Mouse (Mus musculus) forebrain, embryonic 11.5 days (tissue): ENCODE data around the gene Maats1. TPM values are rescaled to one million over a fixed set of nuclear protein-coding genes. Genes with fewer than 3 reads are reported as not detected.
"Not testable (repeated sequence)": the region's sequence is repeated elsewhere in the genome, so short reads cannot be mapped to it uniquely, and the experiment has no call there.

Source experiments
- ATAC-seq: fragments of 200-750 bp; cut with Nextera tagmentation; replicated peaks from 2 replicates; pipeline ENCODE4 v1.8.0; 2017; ENCODE audit warnings: moderate TSS enrichment; ENCODE audit not compliant: low FRiP score
- DNase-seq: peaks from one replicate; pipeline ENCODE4 v3.0.0-alpha.2; 2017; ENCODE audit warnings: low spot score
- H3K27ac ChIP-seq: fragments of 300-500 bp; sonication (generic); 2 replicates; pipeline ENCODE4 v1.5.1; 2014; ENCODE audit warnings: low read depth, low read length
- H3K27me3 ChIP-seq: fragments of 300-500 bp; sonication (generic); 2 replicates; pipeline ENCODE4 v1.6.1; 2014; ENCODE audit warnings: mild to moderate bottlenecking, low read length, mixed read lengths; ENCODE audit not compliant: control insufficient read depth, insufficient read depth
- H3K36me3 ChIP-seq: fragments of 300-500 bp; sonication (generic); 2 replicates; pipeline ENCODE4 v1.6.1; 2014; ENCODE audit warnings: mild to moderate bottlenecking, low read length, moderate library complexity, mixed read lengths; ENCODE audit not compliant: control insufficient read depth, insufficient read depth
- H3K4me1 ChIP-seq: fragments of 300-500 bp; sonication (generic); replicated peaks from 2 replicates; pipeline ENCODE4 v1.6.1; 2014; ENCODE audit warnings: low read length, mixed read lengths; ENCODE audit not compliant: control insufficient read depth, insufficient read depth
- H3K4me2 ChIP-seq: fragments of 300-500 bp; sonication (generic); 2 replicates; pipeline ENCODE4 v1.6.1; 2014; ENCODE audit warnings: low read depth, mild to moderate bottlenecking, low read length, moderate library complexity, mixed read lengths; ENCODE audit not compliant: severe bottlenecking
- H3K4me3 ChIP-seq: fragments of 300-500 bp; sonication (generic); 2 replicates; pipeline ENCODE4 v1.5.1; 2014; ENCODE audit warnings: low read depth, low read length
- H3K9ac ChIP-seq: fragments of 300-500 bp; sonication (generic); 2 replicates; pipeline ENCODE4 v1.6.1; 2014; ENCODE audit warnings: low read length
- H3K9me3 ChIP-seq: fragments of 300-500 bp; sonication (generic); 2 replicates; pipeline ENCODE4 v1.6.1; 2016; ENCODE audit warnings: low read length, mixed read lengths; ENCODE audit not compliant: control insufficient read depth
- WGBS: fragments of 180-500 bp; shearing (Covaris S2); extraction: QIAGEN DNeasy Blood & Tissue Kit; methylation state at CpG from one replicate; pipeline ENCODE4 v1.1.7; 2014; 5-methylcytosine and 5-hydroxymethylcytosine counted together
- polyA plus RNA-seq: library from polyadenylated mRNA; unstranded; fragments of >200 nt; fragmentation: Nextera tagmentation; extraction: Ambion mirVana; gene quantifications from 2 replicates; pipeline ENCODE4 v1.2.1, GENCODE M21; 2014

The Maats1 gene
- polyA plus RNA-seq, 1 experiment from 2014 or later, result 0.41 TPM

DNA sequence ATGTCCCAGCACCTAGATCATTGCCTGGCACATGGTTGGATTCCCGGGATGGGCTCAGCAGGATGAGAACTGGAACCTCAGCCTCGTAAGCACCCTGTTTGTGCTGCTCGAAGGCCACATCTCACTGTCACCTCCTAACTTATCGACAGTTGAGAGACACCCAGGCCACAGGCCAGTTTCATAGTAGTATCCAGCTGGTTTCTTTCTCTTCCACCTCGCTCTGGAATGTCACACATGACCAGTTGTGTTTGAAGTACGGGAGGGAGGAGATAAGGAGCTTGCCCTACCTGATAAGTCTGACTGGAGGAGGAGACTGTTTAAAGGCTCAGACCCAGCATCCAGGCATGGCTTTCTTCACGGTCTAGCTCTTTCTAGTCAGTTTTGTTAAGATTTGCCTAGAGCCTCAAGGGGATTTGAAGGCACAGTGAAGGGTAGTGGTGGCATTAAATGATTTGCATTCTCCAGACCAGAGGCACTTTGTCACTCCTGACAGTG is 8.5 kb upstream of the Maats1 start:
- Histone ChIP-seq H3K4me2 (no peak overlapping the region), H3K27me3 (no peaks in the 10 kb centered on the region), H3K9ac (no peak overlapping the region), H3K9me3 (no peaks in the 10 kb centered on the region), H3K27ac (no peak overlapping the region), H3K36me3 (peaks cover 2% of the 10 kb centered on the region; the same call in 1 of the 2 replicates), H3K4me1 (peaks cover 3% of the 10 kb centered on the region; the same call in 1 of the 2 replicates), H3K4me3 (no peak overlapping the region)
- WGBS, result 87% methylated on average over 7 of the region's 7 CpGs
- no peak for DNase-seq
- no peak for ATAC-seq

DNA sequence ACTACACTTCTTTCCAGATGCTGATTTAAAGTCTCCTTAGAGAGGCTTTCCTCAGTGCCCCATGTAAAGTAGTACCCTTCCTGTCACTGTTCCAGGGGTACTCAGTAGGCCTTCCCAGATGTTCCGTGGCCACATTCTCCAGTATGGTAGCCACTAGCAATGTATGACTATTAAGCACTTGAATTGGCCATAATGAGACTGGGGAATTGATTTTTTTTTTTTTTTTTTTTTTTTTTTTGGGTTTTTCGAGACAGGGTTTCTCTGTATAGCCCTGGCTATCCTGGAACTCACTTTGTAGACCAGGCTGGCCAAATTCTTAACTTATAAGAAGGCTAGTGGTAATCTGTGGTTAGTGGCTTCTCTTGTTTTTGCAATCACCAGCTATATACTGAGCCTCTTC is 7.9 kb upstream of the Maats1 start:
- H3K27ac ChIP-seq, result no peak overlapping the region
- no peak overlapping the region for H3K4me3 ChIP-seq
- WGBS, result 92% methylated on average over 2 of the region's 2 CpGs
- ATAC-seq, result no peak
- peaks cover 3% of the 10 kb centered on the region; the same call in 1 of the 2 replicates for H3K4me1 ChIP-seq
- peaks cover 2% of the 10 kb centered on the region; the same call in 1 of the 2 replicates for H3K36me3 ChIP-seq
- H3K9ac ChIP-seq, result no peak overlapping the region
- DNase-seq, result no peak
- no peak overlapping the region for H3K4me2 ChIP-seq
- no peaks in the 10 kb centered on the region for H3K27me3 ChIP-seq
- H3K9me3 ChIP-seq, result no peaks in the 10 kb centered on the region

GRCm38 (mm10) chr16:38348217-38348761 is 6.3 kb upstream of the Maats1 start:
- H3K4me1 ChIP-seq, result peaks cover 3% of the 10 kb centered on the region; the same call in 1 of the 2 replicates
- no peaks in the 10 kb centered on the region for H3K27me3 ChIP-seq
- no peak overlapping the region for H3K4me3 ChIP-seq
- ATAC-seq (no peak), DNase-seq (no peak)
- 94% methylated on average over 9 of the region's 9 CpGs for WGBS
- H3K36me3 ChIP-seq, result peaks cover 2% of the 10 kb centered on the region; the same call in 1 of the 2 replicates
- no peak overlapping the region for H3K9ac ChIP-seq
- no peaks in the 10 kb centered on the region for H3K9me3 ChIP-seq
- no peak overlapping the region for H3K4me2 ChIP-seq
- no peak overlapping the region for H3K27ac ChIP-seq

DNA sequence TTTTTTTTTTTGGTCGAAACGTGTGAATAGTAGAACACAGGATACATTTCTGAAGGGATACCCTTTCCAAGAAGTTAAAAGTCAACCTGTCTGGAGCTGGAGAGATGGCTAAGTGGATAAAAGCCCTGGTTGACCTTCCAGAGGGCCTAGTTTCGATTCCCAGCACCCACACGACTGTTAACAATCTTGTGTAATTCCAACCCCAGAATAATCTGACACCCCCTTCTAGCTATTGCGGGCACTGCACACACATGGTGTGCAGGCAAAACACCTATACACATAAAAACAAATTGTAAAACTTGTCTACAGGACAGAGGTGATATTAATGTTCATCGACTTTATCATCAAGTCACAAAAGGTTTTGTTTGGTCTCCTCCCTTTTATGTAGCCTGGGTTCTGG is 5.6 kb upstream of the Maats1 start:
- peak overlapping the region; percentile 74; the same call in 1 of the 2 replicates for H3K9ac ChIP-seq

GRCm38 (mm10) chr16:38346529-38347325 is 4.8 kb upstream of the Maats1 start, which contains the start of the genes Cox17 and Gm21987:
TSS of gene Cox17 (plus strand) at chr16:38346991.
TSS of gene Gm21987 (plus strand) at chr16:38347040.
- peak within 1 kb of the TSS; percentile 65 for H3K4me2 ChIP-seq
- H3K9me3 ChIP-seq, result no peaks in the 10 kb centered on the region
- H3K36me3 ChIP-seq, result peaks cover 2% of the 10 kb centered on the region; the same call in 1 of the 2 replicates
- peak within 1 kb of the TSS; percentile 74 for H3K9ac ChIP-seq
- 4% methylated on average over 35 of the region's 35 CpGs for WGBS
- H3K27me3 ChIP-seq, result no peaks in the 10 kb centered on the region
- peak within 1 kb of the TSS; percentile 84 for H3K27ac ChIP-seq
- H3K4me1 ChIP-seq, result peaks cover 3% of the 10 kb centered on the region; the same call in 1 of the 2 replicates
- peak within 1 kb of the TSS; percentile 74 for H3K4me3 ChIP-seq
- ATAC-seq (peak; percentile 96), DNase-seq (peak; percentile 91)

More for the DNA sequence above, 5.6 kb upstream of the Maats1 start:
- H3K27me3 ChIP-seq, result no peaks in the 10 kb centered on the region
- DNase-seq (no peak), ATAC-seq (no peak)
- H3K27ac ChIP-seq, result no peak overlapping the region
- peak overlapping the region; percentile 65 for H3K4me2 ChIP-seq
- peak overlapping the region; percentile 74 for H3K4me3 ChIP-seq
- peaks cover 2% of the 10 kb centered on the region; the same call in 1 of the 2 replicates for H3K36me3 ChIP-seq
- H3K9me3 ChIP-seq, result no peaks in the 10 kb centered on the region
- 60% methylated on average over 6 of the region's 6 CpGs for WGBS
- peaks cover 3% of the 10 kb centered on the region; the same call in 1 of the 2 replicates for H3K4me1 ChIP-seq

DNA sequence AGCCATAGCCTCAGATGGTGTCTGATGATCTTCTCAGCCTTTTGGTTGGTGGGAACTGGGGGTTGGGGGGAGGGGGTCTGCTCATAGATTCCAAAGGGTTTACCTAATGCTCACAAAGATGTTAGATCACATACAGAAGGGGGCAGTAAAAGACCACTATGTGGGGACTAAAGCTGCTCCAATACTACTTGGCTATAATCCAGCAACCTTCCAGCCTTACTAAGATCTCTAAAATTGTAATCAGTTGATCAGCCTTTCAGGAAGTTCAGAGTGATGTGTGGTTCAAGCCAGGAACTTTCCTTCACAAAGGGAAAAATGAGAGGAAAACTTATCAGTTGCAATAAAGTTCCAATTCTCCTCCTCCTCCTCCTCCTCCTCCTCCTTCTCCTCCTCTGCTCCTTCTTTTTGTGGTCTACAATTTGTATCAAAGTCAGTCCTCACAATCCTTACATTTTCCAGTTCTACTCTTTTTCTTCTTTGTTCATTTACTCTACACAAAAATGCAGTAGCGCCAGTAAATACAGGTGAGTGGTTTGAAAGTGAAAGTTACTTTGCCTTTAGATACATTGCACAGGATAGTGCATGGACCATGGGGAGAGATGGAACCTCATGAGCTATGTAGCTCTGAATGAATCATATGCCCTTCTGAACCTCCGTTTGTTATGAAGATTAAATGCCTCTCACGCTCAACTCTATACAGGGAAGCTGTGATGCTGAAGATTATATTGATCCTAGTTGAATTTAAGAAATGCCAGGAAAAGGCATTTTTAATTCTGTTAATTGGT is 3.2 kb upstream of the Maats1 start:
- Histone ChIP-seq H3K27me3 (no peaks in the 10 kb centered on the region), H3K27ac (no peak overlapping the region), H3K36me3 (no peaks in the 10 kb centered on the region), H3K4me1 (peaks cover 3% of the 10 kb centered on the region; the same call in 1 of the 2 replicates), H3K4me2 (no peak overlapping the region), H3K9ac (no peak overlapping the region), H3K4me3 (no peak overlapping the region), H3K9me3 (no peaks in the 10 kb centered on the region)
- WGBS, result 85% methylated on average over 3 of the region's 3 CpGs
- DNase-seq (no peak), ATAC-seq (no peak)

GRCm38 (mm10) chr16:38338077-38338476 is 3.9 kb downstream of the Maats1 start:
- WGBS, result 84% methylated on average over 4 of the region's 4 CpGs
- H3K27me3 ChIP-seq, H3K9ac ChIP-seq, H3K4me1 ChIP-seq, H3K27ac ChIP-seq, H3K9me3 ChIP-seq, DNase-seq, ATAC-seq, H3K4me2 ChIP-seq, H3K36me3 ChIP-seq, H3K4me3 ChIP-seq: not testable (repeated sequence)

- Histone ChIP-seq H3K36me3 (no peaks in the 10 kb centered on the region), H3K4me3 (no peak overlapping the region), H3K27me3 (no peaks in the 10 kb centered on the region), H3K4me1 (no peaks in the 10 kb centered on the region), H3K4me2 (no peak overlapping the region), H3K9me3 (no peaks in the 10 kb centered on the region), H3K27ac (no peak overlapping the region), H3K9ac (no peak overlapping the region)
- no peak for ATAC-seq
- 45% methylated on average over 6 of the region's 6 CpGs for WGBS
- DNase-seq, result no peak
Observed at GRCm38 (mm10) chr16:38334431-38334830, 7.5 kb downstream of the Maats1 start.
